Mouse (Mus musculus) heart, postnatal 0 days (tissue): ENCODE measurements around the gene Klc3.

Source experiments
- CTCF ChIP-seq: IDR thresholded peaks from 2 replicates; pipeline ENCODE4 v1.5.1; 2016; ENCODE audit warnings: antibody characterized with exemption, control low read depth, low read depth
- EP300 ChIP-seq: IDR thresholded peaks from 2 replicates; pipeline ENCODE4 v1.6.1; 2016; ENCODE audit warnings: antibody characterized with exemption, low read depth

GRCm38 (mm10) chr7:19424051-19424450 is 20.1 kb upstream of the Klc3 start:
- TF ChIP-seq EP300 (no peak), CTCF (no peak)
